Mouse (Mus musculus) cerebellum, adult 2 months (tissue): ENCODE measurements at regions not wholly inside any gene's neighbourhood (a gene's known extent, or its start where the extent isn't known, plus 50 kb on each side); places are given as distances from the start of the nearest gene placed in this dataset.

ENCODE experiments used
- DNase-seq, 2 experiments: peaks; one replicate each; pipeline ENCODE4 v3.0.0; 2021
- H3K27ac ChIP-seq: fragments of 200-500 bp; 2 replicates; pipeline ENCODE4 v1.5.1; 2012; ENCODE audit warnings: low read length, control low read depth, inconsistent platforms; ENCODE audit not compliant: insufficient read depth
- H3K27me3 ChIP-seq: fragments of 200-500 bp; 2 replicates; pipeline ENCODE4 v1.6.1; 2012; ENCODE audit warnings: inconsistent platforms, mild to moderate bottlenecking, low read length, moderate library complexity; ENCODE audit not compliant: control insufficient read depth, insufficient read depth
- H3K4me1 ChIP-seq: fragments of 200-500 bp; 2 replicates; pipeline ENCODE4 v1.6.1; 2011; ENCODE audit warnings: low read length; ENCODE audit not compliant: control insufficient read depth, insufficient read depth
- H3K4me3 ChIP-seq: fragments of 200-500 bp; replicated peaks from 2 replicates; pipeline ENCODE3; 2011; ENCODE audit warnings: mild to moderate bottlenecking, low read depth, low read length, control low read depth; ENCODE audit not compliant: insufficient read depth
- CTCF ChIP-seq: fragments of 200-500 bp; IDR thresholded peaks from 2 replicates; pipeline ENCODE4 v1.5.1; 2011; ENCODE audit warnings: low read depth, mild to moderate bottlenecking, control low read depth, low read length, moderate library complexity, borderline replicate concordance; ENCODE audit not compliant: insufficient read depth
- POLR2A ChIP-seq: fragments of 200-500 bp; IDR thresholded peaks from 2 replicates; pipeline ENCODE4 v1.6.1; 2011; ENCODE audit warnings: low read length, control low read depth, borderline replicate concordance; ENCODE audit not compliant: insufficient read depth
- WGBS: fragments of 180-500 bp; shearing (Covaris S2); methylation state at CpG from one replicate; pipeline ENCODE4 v1.1.7; 2018; 5-methylcytosine and 5-hydroxymethylcytosine counted together

- H3K27ac ChIP-seq, result no peak overlapping the region
- DNase-seq, result peak; percentile 91 to 99
- TF ChIP-seq POLR2A, result no peak
- TF ChIP-seq CTCF, result no peak
- 29% methylated on average over 6 of the region's 6 CpGs for WGBS
- H3K4me1 ChIP-seq, result peaks cover 4% of the 10 kb centered on the region; the same call in 1 of the 2 replicates
- no peaks in the 10 kb centered on the region for H3K27me3 ChIP-seq
- no peak overlapping the region for H3K4me3 ChIP-seq
Observed at GRCm38 (mm10) chr3:18683346-18684101, 735.3 kb downstream of the Cypt12 start.

- H3K4me3 ChIP-seq, result no peak overlapping the region
- no peak overlapping the region for H3K27ac ChIP-seq
- no peaks in the 10 kb centered on the region for H3K27me3 ChIP-seq
- 91% methylated on average over 4 of the region's 4 CpGs for WGBS
- no peak for DNase-seq
- no peaks in the 10 kb centered on the region for H3K4me1 ChIP-seq
- TF ChIP-seq CTCF (no peak), POLR2A (no peak)
Observed at GRCm38 (mm10) chr3:18695113-18695792, 747.0 kb downstream of the Cypt12 start.

DNA sequence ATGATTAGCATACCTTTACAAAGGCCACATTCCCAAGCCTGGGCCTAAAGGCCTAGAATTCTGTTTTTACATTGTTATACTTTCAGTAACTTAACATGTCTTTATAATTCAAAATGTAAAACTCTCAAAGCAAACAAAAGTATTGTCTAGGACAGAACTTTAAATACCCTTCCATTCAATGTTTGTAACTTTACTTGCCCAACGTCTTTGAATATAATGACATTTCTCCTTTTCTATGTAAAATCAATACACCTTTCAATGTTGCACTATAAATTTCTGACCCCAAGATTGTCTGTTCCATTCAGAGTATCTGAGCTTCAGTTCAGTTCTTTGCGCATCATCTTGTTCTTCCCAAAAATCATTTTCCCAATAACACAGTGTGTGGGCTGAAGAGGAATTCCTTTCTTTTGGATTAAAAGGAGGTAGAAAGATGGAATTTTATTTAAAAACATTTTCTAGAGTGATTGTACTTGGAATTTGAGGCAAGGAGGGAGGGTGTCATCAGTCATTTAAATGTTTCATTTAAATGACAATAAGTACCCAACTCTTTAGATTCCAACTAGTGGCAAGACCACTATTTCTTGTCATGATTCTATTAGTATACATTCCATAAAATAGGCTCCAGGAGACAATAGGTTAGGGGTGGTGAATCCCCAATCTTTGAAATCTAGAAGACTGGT lies 748.9 kb downstream of the Cypt12 start:
- TF ChIP-seq CTCF, result no peak
- TF ChIP-seq POLR2A, result no peak
- WGBS, result 96% methylated on average over 2 of the region's 2 CpGs
- H3K27ac ChIP-seq, result no peak overlapping the region
- no peaks in the 10 kb centered on the region for H3K27me3 ChIP-seq
- H3K4me3 ChIP-seq, result no peak overlapping the region
- no peaks in the 10 kb centered on the region for H3K4me1 ChIP-seq
- DNase-seq, result no peak

GRCm38 (mm10) chr3:18698106-18698505 lies 749.9 kb downstream of the Cypt12 start:
- TF ChIP-seq POLR2A (no peak), CTCF (no peak)

DNA sequence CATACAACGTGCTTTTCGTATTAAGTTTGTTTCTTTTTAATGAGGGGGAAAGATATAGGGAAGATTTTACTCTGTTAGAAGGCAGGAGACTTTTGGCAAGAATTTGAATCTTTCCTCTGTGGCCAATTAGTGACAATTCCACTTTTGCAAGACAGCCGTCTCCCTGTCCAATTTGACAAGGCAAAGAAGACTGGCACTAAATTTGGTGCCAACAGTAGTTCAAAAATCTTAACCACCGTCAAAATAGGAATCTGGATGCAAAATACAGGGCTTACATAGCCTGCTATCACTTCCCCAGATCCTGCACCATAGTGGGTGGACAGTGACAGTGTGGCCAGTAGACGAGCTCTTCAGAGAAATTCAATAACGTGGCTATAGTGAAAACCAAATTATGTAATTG lies 757.0 kb downstream of the Cypt12 start:
- 80% methylated on average over 6 of the region's 6 CpGs for WGBS
- H3K4me3 ChIP-seq, result no peak overlapping the region
- TF ChIP-seq CTCF (no peak), POLR2A (no peak)
- no peaks in the 10 kb centered on the region for H3K4me1 ChIP-seq
- no peaks in the 10 kb centered on the region for H3K27me3 ChIP-seq
- DNase-seq, result no peak
- no peak overlapping the region for H3K27ac ChIP-seq

More at GRCm38 (mm10) chr3:18698106-18698505, 749.9 kb downstream of the Cypt12 start:
- H3K4me3 ChIP-seq, result no peak overlapping the region
- H3K27me3 ChIP-seq, result no peaks in the 10 kb centered on the region
- H3K27ac ChIP-seq, result no peak overlapping the region
- no peak for DNase-seq
- H3K4me1 ChIP-seq, result no peaks in the 10 kb centered on the region

DNA sequence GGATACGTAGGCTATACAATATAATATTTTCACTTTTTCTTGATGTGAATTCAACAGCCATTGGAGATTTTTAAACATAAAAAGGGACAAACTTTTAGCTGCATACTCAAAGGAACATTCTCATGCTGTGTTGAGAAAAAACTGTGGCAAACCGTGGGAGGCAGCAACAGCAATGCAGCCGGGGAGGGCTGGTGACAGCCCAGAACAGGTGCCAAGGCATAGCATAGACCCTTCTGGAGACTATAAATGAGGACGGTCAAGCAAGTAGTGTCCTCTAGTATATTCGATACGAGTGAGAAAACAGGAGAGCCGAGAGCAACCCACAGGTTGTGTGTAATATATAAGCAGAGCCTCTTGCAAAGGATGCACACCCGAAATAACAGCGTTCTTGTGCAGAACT lies 757.5 kb downstream of the Cypt12 start:
- TF ChIP-seq CTCF (no peak), POLR2A (no peak)
- no peak for DNase-seq
- H3K4me1 ChIP-seq, result no peaks in the 10 kb centered on the region
- WGBS, result 68% methylated on average over 9 of the region's 9 CpGs
- H3K27me3 ChIP-seq, result no peaks in the 10 kb centered on the region
- H3K27ac ChIP-seq, result no peak overlapping the region
- no peak overlapping the region for H3K4me3 ChIP-seq

DNA sequence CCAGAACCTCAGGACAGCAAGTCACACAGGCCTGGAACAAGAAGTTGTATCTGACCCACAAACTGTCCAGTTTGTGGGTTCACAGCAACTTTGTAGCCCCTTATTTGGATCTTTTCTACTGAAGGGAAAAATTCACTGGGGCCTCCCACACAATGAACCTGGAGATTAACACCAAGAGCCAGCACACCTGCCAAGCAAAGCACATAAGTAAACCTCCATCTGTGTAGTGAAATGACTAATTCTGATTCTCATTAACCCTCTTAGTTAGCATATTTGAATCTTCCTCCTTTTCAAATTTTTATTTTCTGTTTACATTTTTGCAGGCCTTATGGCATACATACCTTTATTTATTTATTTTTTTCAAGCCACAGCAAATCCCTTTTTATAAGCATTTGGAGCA lies 758.1 kb downstream of the Cypt12 start:
- no peaks in the 10 kb centered on the region for H3K4me1 ChIP-seq
- no peaks in the 10 kb centered on the region for H3K27me3 ChIP-seq
- DNase-seq, result peak in 1 of 2 experiments; percentile 12
- TF ChIP-seq CTCF, result no peak
- no peak for TF ChIP-seq POLR2A
- no peak overlapping the region for H3K4me3 ChIP-seq
- H3K27ac ChIP-seq, result no peak overlapping the region

- Histone ChIP-seq H3K27ac (no peak overlapping the region), H3K4me1 (no peaks in the 10 kb centered on the region), H3K4me3 (no peak overlapping the region), H3K27me3 (no peaks in the 10 kb centered on the region)
- TF ChIP-seq POLR2A (no peak), CTCF (no peak)
- WGBS, result 97% methylated on average over 3 of the region's 3 CpGs
- DNase-seq, result no peak
Observed at GRCm38 (mm10) chr3:18707730-18708129, 759.5 kb downstream of the Cypt12 start.
